Mouse (Mus musculus) megakaryocyte, adult 5-6 weeks (primary cell): ENCODE measurements around the gene Hif3a. TPM values are rescaled to one million over a fixed set of nuclear protein-coding genes. Genes with fewer than 3 reads are reported as not detected.
"Not testable (repeated sequence)": the region's sequence is repeated elsewhere in the genome, so short reads cannot be mapped to it uniquely, and the experiment has no call there.

Experiments
- ATAC-seq: 2 replicates; pipeline ENCODE4 v1.8.0; 2016; ENCODE audit warnings: mild to moderate bottlenecking, inconsistent platforms; ENCODE audit not compliant: poor library complexity, severe bottlenecking
- total RNA-seq, 2 experiments: library from RNA; stranded (forward) in 1 of 2; stranded (reverse) in 1 of 2; fragments of 153-499, 151-499 nt in 1 of 2; fragments of 221-1000, 200-1000 nt in 1 of 2; gene quantifications; 2 replicates each; pipeline versions ENCODE4 v1.2.3 to v1.2.4; 2015 to 2017

Hif3a gene
- total RNA-seq (2015) (0.11 and 0.25 TPM in 2 replicates), total RNA-seq (2017) (0.24 TPM in 1 of 2 replicates, not detected in the other)

- ATAC-seq = no peak
Observed at GRCm38 (mm10) chr7:17062389-17062788, at the start of gene Hif3a. Gene Hif3a (minus strand): TSS chr7:17062427.

GRCm38 (mm10) chr7:17101631-17102030 is 39.4 kb upstream of the Hif3a start:
- ATAC-seq = not testable (repeated sequence)

DNA sequence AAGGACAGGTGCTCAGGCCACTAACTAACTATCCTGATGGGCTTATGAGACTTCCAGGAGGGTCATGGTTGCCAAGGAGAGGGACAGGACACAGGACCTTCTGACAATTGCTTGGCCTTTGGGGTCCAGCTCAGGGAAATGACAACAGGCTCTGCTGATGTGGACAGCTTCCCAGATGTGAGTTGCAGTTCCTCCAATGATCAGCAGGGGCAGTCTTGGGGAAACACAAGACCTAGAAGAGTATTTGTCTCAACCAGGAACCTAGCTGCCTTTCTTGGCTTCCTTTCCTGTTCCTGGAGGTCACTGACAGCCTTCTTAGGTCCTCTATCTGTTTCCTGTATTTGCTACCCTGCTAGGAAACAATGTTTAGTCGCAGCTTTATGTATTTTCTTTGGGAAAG is 29.1 kb upstream of the Hif3a start:
- no peak for ATAC-seq

GRCm38 (mm10) chr7:17090058-17090585 is 27.9 kb upstream of the Hif3a start:
- no peak for ATAC-seq

- ATAC-seq = no peak
Observed at GRCm38 (mm10) chr7:17087731-17088130, 25.5 kb upstream of the Hif3a start.

GRCm38 (mm10) chr7:17082766-17083165 is 20.5 kb upstream of the Hif3a start:
- no peak for ATAC-seq

- no peak for ATAC-seq
Observed at GRCm38 (mm10) chr7:17078076-17078654, 15.9 kb upstream of the Hif3a start.

DNA sequence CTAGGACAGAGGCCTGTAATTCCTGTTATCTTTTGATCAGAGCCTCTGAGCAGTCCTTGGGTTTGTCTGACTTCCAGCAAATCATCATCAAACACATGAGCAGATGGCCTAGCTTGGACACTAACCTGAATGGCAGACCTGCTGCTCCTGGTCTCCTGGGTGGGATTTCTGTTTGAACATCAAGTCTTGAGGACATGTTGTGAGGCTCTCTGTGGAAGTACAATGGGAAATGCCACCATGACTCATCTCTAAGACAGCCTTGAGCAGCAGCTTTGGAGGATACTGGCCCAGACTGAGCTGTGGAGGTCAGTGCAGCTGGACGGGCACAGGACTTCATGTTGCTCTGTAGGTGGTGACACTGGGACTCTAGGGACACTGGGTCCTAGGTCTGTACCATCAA is 14.3 kb upstream of the Hif3a start:
- ATAC-seq = no peak

- peak; percentile 80 for ATAC-seq
Observed at GRCm38 (mm10) chr7:17073904-17074615, 11.8 kb upstream of the Hif3a start, which contains the start of gene Psg16. Gene Psg16 (plus strand): TSS chr7:17074040.

- ATAC-seq = no peak
Observed at GRCm38 (mm10) chr7:17073513-17073903, 11.3 kb upstream of the Hif3a start.

- ATAC-seq = not testable (repeated sequence)
Observed at GRCm38 (mm10) chr7:17067651-17068050, 5.4 kb upstream of the Hif3a start.

- ATAC-seq = no peak
Observed at GRCm38 (mm10) chr7:17067000-17067399, 4.8 kb upstream of the Hif3a start.

DNA sequence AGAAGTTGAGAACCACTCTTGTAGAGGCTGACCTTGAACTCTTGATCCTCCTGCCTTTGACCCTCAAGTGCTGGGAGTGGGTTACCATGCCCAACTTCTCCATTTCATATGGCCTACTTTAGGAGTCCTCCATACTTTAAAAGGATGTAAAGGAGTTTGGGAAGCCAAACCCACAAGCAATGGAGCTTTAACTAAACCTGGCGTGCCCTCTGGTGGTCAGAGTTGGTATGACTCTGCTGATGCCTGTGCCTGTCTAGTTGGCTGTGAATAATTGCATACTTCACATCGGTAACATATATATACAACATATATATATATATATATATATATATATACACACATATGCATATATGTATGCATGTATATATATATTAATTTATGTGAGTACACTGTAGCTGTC is 4.2 kb upstream of the Hif3a start:
- ATAC-seq = peak; percentile 81

DNA sequence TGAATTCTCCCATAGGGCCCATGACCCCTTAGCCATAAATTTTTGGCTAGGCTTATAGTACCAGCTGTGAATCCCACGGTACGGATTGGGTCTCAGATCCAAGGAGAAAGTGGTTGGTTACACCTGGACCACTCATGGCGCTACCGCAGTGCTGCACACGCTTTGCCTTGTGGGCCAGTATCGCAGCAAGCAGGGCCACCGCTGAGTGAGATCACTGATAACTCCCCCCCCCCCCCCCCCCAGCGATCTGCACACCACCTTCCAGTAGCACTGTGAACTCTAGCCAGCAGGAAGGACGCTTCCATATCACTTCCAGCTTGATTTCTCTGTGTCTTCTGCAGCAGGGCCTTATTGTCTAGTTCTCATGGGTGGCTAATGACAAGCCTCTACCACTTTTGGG is 3.4 kb upstream of the Hif3a start:
- ATAC-seq = no peak

GRCm38 (mm10) chr7:17062845-17063244 is 618 bp upstream of the Hif3a start:
- no peak for ATAC-seq

GRCm38 (mm10) chr7:17060782-17061605 is 1.2 kb downstream of the Hif3a start:
- no peak for ATAC-seq

DNA sequence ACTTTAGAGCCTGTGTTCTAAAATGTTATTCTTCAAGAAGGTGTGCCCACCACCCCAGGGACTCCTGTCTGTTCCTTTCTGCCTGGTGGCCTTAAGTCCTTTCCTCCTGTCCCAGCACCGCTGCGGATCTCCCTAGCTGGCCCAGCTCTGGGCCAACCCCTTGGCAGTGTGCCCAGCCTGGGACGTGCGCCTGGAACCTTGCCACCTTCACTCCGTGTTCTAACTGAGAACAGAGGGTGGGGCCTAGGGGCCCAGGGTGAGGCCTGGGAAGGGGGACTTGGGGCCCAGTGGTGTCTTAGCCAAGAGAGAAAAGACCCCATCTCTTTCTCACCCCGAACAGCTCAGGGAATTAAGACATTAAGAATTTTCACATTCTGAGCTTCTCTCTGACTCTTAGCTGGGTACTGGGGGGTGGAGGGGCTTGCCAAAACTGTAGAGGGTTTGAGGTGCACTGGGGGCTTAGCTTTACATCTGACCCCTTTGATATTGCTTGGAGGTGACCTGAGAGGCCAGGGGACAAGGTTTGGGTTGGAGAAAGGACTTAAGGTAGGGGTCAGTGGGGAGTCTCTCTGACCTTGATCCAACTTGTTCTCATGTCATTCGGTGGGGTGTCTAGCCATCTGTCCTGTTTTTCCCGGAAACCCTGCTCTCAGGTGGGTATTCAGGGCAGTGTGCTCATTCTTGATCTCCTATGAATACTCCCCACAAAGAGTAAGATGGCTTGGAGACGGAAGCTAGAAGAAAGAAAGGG is 2.0 kb downstream of the Hif3a start:
- ATAC-seq = no peak

DNA sequence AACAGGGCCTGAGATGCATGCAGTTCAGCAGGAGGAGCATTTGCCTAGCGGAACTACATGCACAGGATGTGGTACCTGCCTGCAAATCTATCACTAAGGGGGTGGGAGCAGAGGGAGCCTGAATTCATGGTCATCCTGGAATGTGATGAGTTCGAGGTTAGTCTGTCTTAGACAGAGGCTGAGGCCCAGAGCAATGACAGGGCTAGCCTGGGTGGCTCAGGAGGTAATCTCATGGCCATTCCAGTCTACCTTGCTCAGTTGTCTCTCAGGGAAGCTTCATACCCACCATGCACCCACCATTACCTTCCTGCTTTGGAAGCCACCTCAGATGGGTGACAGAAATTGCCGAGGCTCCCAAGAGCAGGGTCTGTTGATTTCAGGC is 2.8 kb downstream of the Hif3a start:
- no peak for ATAC-seq

- no peak for ATAC-seq
Observed at GRCm38 (mm10) chr7:17058816-17059462, 3.3 kb downstream of the Hif3a start.

DNA sequence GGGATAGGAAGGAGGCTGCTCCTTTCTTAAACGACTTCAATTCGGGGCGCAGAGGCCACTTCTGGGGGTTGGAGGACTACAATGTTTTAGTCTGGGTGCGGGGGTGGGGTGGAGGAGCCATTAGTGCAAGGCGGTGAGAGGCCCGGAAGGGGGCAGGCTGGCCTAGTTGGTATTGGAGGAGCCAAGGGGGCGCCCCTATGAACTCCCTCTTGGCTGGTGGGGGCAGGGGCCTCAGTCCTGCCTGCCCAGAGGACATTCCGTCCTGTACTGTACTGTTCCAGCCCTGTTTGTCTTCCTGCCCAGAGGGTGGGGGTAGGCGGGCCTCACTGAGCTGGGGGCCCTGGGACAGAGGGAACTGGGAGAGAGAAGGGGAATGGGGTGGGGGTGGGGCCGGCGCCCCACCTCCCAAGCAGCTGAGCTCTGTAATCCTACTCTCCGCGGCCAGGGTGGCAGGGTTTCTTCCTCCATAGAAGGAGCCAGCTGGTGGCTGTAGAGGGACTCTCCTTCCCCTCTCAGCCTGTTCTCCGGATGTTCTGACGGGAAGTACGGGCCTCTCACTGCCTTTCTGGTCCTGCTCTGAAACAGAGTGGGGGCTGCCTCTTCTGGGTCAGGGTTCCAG is 4.0 kb downstream of the Hif3a start:
- ATAC-seq = peak; percentile 45; the same call in 1 of the 2 replicates
